Mouse (Mus musculus): ENCODE measurements around the gene Nat8f2.
"Not testable (repeated sequence)": the region's sequence is repeated elsewhere in the genome, so short reads cannot be mapped to it uniquely, and the experiment has no call there.

DNA sequence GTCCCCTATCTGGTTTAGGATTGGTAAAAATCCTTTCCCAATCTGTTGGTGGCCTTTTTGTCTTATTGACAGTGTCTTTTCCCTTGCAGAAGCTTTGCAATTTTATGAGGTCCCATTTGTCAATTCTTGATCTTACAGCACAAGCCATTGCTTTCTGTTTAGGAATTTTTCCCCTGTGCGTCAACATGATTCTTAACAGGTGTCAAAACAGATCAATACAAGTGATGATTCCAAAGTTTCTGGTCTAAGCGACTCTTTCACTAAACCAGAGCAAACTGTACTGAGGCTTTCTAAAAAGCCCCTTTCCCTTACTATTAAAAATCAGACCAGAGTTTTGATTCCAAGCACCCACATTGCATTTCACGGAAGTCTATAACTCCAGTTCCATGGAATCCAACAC is 49.4 kb upstream of the Nat8f2 start:
- not testable (repeated sequence) for TF ChIP-seq CTCF (IDR thresholded peaks at IDR 0.05; ENCODE audit: control insufficient read depth, insufficient read depth, insufficient replicate concordance, low read depth, low read length); POLR2A (IDR thresholded peaks at IDR 0.05; ENCODE audit: control insufficient read depth, low read depth, low read length)
